Mouse (Mus musculus): ENCODE results near the gene Tmppe.

DNA sequence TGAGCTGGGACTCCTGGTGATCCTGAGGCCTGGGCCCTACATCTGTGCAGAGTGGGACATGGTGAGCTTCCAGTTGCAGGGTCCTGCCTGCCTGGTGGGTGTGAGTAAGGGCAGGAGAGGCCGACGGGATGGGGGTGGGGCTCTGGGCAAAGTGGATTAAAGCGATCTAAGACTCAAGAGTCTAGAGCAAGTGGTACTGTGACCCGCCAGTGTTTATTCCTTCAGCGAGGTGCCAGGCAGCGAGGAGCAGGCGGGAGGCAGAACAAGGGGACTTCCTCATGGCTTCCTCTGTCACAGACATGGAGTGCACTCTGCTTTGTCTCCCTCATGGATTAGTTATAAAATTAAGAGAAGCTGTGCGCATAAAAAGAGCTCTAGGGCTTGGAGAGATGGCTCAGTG, 19.5 kb downstream of the Tmppe start:
- TF ChIP-seq CTCF (IDR thresholded peaks at IDR 0.05): no peak
- no peak for TF ChIP-seq EP300 (IDR thresholded peaks at IDR 0.05)

Data from lung, postnatal 0 days (tissue).